Mouse (Mus musculus): Measurements from ENCODE around the gene Rnf216. TPM values are rescaled to one million over a fixed set of nuclear protein-coding genes. Genes with fewer than 3 reads are reported as not detected.

Gene Rnf216
- polyA plus RNA-seq, 1 experiment from 2014 or later = 26.6 TPM

GRCm38 (mm10) chr5:143061511-143061910 lies 51.3 kb downstream of the Rnf216 start:
- Histone ChIP-seq H3K4me1 (peaks cover 52% of the 10 kb centered on the region), H3K9ac (replicated peaks) (peak overlapping the region; percentile 20; the same call in 1 of the 2 replicates), H3K36me3 (peaks cover 4% of the 10 kb centered on the region), H3K4me2 (no peak overlapping the region), H3K4me3 (replicated peaks) (no peak overlapping the region), H3K27ac (replicated peaks) (peak overlapping the region; percentile 71), H3K9me3 (replicated peaks) (no peaks in the 10 kb centered on the region), H3K27me3 (replicated peaks) (no peaks in the 10 kb centered on the region)
- 41% methylated on average over 3 of the region's 3 CpGs for WGBS
- peak; percentile 81 for ATAC-seq (ENCODE audit: low FRiP score)

- Histone ChIP-seq H3K27ac (replicated peaks) (peak overlapping the region; percentile 71), H3K27me3 (replicated peaks) (no peaks in the 10 kb centered on the region), H3K4me3 (replicated peaks) (no peak overlapping the region), H3K36me3 (peaks cover 4% of the 10 kb centered on the region), H3K4me2 (no peak overlapping the region), H3K4me1 (peaks cover 50% of the 10 kb centered on the region), H3K9ac (replicated peaks) (peak overlapping the region; percentile 20; the same call in 1 of the 2 replicates), H3K9me3 (replicated peaks) (no peaks in the 10 kb centered on the region)
- WGBS = 14% methylated on average over 2 of the region's 2 CpGs
- peak; percentile 55 for ATAC-seq (ENCODE audit: low FRiP score)
Measured at GRCm38 (mm10) chr5:143060774-143061385, 51.9 kb downstream of the Rnf216 start.

- H3K4me2 ChIP-seq = no peak overlapping the region
- H3K9me3 ChIP-seq (replicated peaks) = no peaks in the 10 kb centered on the region
- no peak overlapping the region for H3K9ac ChIP-seq (replicated peaks)
- no peak for ATAC-seq (ENCODE audit: low FRiP score)
- WGBS = 100% methylated on average over 1 of the region's 1 CpGs
- peaks cover 4% of the 10 kb centered on the region for H3K36me3 ChIP-seq
- H3K4me3 ChIP-seq (replicated peaks) = no peak overlapping the region
- no peaks in the 10 kb centered on the region for H3K27me3 ChIP-seq (replicated peaks)
- H3K4me1 ChIP-seq = peaks cover 43% of the 10 kb centered on the region
- H3K27ac ChIP-seq (replicated peaks) = no peak overlapping the region
Measured at GRCm38 (mm10) chr5:143059958-143060357, 52.8 kb downstream of the Rnf216 start.

GRCm38 (mm10) chr5:143059182-143059581 lies 53.6 kb downstream of the Rnf216 start:
- no peak for ATAC-seq (ENCODE audit: low FRiP score)
- H3K36me3 ChIP-seq = no peaks in the 10 kb centered on the region
- no peaks in the 10 kb centered on the region for H3K27me3 ChIP-seq (replicated peaks)
- peaks cover 42% of the 10 kb centered on the region for H3K4me1 ChIP-seq
- no peak overlapping the region for H3K4me3 ChIP-seq (replicated peaks)
- H3K9me3 ChIP-seq (replicated peaks) = no peaks in the 10 kb centered on the region
- peak overlapping the region; percentile 56; the same call in 1 of the 2 replicates for H3K27ac ChIP-seq (replicated peaks)
- H3K4me2 ChIP-seq = no peak overlapping the region
- no peak overlapping the region for H3K9ac ChIP-seq (replicated peaks)

GRCm38 (mm10) chr5:143058675-143059074 lies 54.1 kb downstream of the Rnf216 start:
- no peak overlapping the region for H3K9ac ChIP-seq (replicated peaks)
- ATAC-seq (ENCODE audit: low FRiP score) = no peak
- H3K4me1 ChIP-seq = peaks cover 42% of the 10 kb centered on the region
- H3K27me3 ChIP-seq (replicated peaks) = no peaks in the 10 kb centered on the region
- H3K9me3 ChIP-seq (replicated peaks) = no peaks in the 10 kb centered on the region
- no peak overlapping the region for H3K4me2 ChIP-seq
- H3K36me3 ChIP-seq = no peaks in the 10 kb centered on the region
- H3K27ac ChIP-seq (replicated peaks) = peak overlapping the region; percentile 56
- H3K4me3 ChIP-seq (replicated peaks) = no peak overlapping the region

- no peak for ATAC-seq (ENCODE audit: low FRiP score)
- Histone ChIP-seq H3K27me3 (replicated peaks) (no peaks in the 10 kb centered on the region), H3K9me3 (replicated peaks) (no peaks in the 10 kb centered on the region), H3K9ac (replicated peaks) (no peak overlapping the region), H3K27ac (replicated peaks) (peak overlapping the region; percentile 56; the same call in 1 of the 2 replicates), H3K36me3 (no peaks in the 10 kb centered on the region), H3K4me3 (replicated peaks) (no peak overlapping the region), H3K4me1 (peaks cover 40% of the 10 kb centered on the region), H3K4me2 (no peak overlapping the region)
- WGBS = 44% methylated on average over 2 of the region's 2 CpGs
Measured at GRCm38 (mm10) chr5:143058208-143058607, 54.6 kb downstream of the Rnf216 start.

GRCm38 (mm10) chr5:143057753-143058152 lies 55.0 kb downstream of the Rnf216 start:
- H3K27me3 ChIP-seq (replicated peaks) = no peaks in the 10 kb centered on the region
- ATAC-seq (ENCODE audit: low FRiP score) = no peak
- no peak overlapping the region for H3K4me2 ChIP-seq
- H3K4me1 ChIP-seq = peaks cover 38% of the 10 kb centered on the region
- H3K4me3 ChIP-seq (replicated peaks) = no peak overlapping the region
- H3K9me3 ChIP-seq (replicated peaks) = no peaks in the 10 kb centered on the region
- WGBS = 78% methylated on average over 1 of the region's 1 CpGs
- H3K36me3 ChIP-seq = no peaks in the 10 kb centered on the region
- no peak overlapping the region for H3K9ac ChIP-seq (replicated peaks)
- H3K27ac ChIP-seq (replicated peaks) = peak overlapping the region; percentile 56; the same call in 1 of the 2 replicates

GRCm38 (mm10) chr5:143056191-143056880 lies 56.5 kb downstream of the Rnf216 start:
- Histone ChIP-seq H3K4me2 (no peak overlapping the region), H3K36me3 (no peaks in the 10 kb centered on the region), H3K27me3 (replicated peaks) (no peaks in the 10 kb centered on the region), H3K9me3 (replicated peaks) (no peaks in the 10 kb centered on the region), H3K4me1 (peaks cover 35% of the 10 kb centered on the region), H3K4me3 (replicated peaks) (no peak overlapping the region), H3K9ac (replicated peaks) (no peak overlapping the region), H3K27ac (replicated peaks) (no peak overlapping the region)
- 77% methylated on average over 4 of the region's 4 CpGs for WGBS
- ATAC-seq (ENCODE audit: low FRiP score) = no peak

GRCm38 (mm10) chr5:143055501-143056125 lies 57.2 kb downstream of the Rnf216 start:
- no peak for ATAC-seq (ENCODE audit: low FRiP score)
- Histone ChIP-seq H3K27ac (replicated peaks) (no peak overlapping the region), H3K4me3 (replicated peaks) (no peak overlapping the region), H3K4me2 (no peak overlapping the region), H3K9me3 (replicated peaks) (no peaks in the 10 kb centered on the region), H3K36me3 (no peaks in the 10 kb centered on the region), H3K27me3 (replicated peaks) (no peaks in the 10 kb centered on the region), H3K9ac (replicated peaks) (no peak overlapping the region), H3K4me1 (peaks cover 30% of the 10 kb centered on the region)
- WGBS = 76% methylated on average over 3 of the region's 3 CpGs

GRCm38 (mm10) chr5:143054703-143055102 lies 58.1 kb downstream of the Rnf216 start:
- peaks cover 36% of the 10 kb centered on the region for H3K4me1 ChIP-seq
- no peak overlapping the region for H3K27ac ChIP-seq (replicated peaks)
- H3K4me2 ChIP-seq = no peak overlapping the region
- no peak for ATAC-seq (ENCODE audit: low FRiP score)
- no peaks in the 10 kb centered on the region for H3K9me3 ChIP-seq (replicated peaks)
- no peaks in the 10 kb centered on the region for H3K27me3 ChIP-seq (replicated peaks)
- 88% methylated on average over 2 of the region's 2 CpGs for WGBS
- no peak overlapping the region for H3K4me3 ChIP-seq (replicated peaks)
- H3K36me3 ChIP-seq = no peaks in the 10 kb centered on the region
- no peak overlapping the region for H3K9ac ChIP-seq (replicated peaks)

- no peak for ATAC-seq (ENCODE audit: low FRiP score)
- H3K9ac ChIP-seq (replicated peaks) = no peak overlapping the region
Measured at GRCm38 (mm10) chr5:143053132-143053972, 59.4 kb downstream of the Rnf216 start.

More at GRCm38 (mm10) chr5:143053132-143053972, 59.4 kb downstream of the Rnf216 start:
- Histone ChIP-seq H3K27ac (replicated peaks) (peak overlapping the region; percentile 34), H3K4me2 (no peak overlapping the region), H3K4me3 (replicated peaks) (no peak overlapping the region), H3K9me3 (replicated peaks) (no peaks in the 10 kb centered on the region), H3K36me3 (no peaks in the 10 kb centered on the region), H3K4me1 (peaks cover 40% of the 10 kb centered on the region), H3K27me3 (replicated peaks) (no peaks in the 10 kb centered on the region)
- 56% methylated on average over 5 of the region's 5 CpGs for WGBS

All from neural tube, embryonic 15.5 days (tissue).